Mouse (Mus musculus): ENCODE measurements around the gene Nek3. TPM values are rescaled to one million over a fixed set of nuclear protein-coding genes. Genes with fewer than 3 reads are reported as not detected.
A peak's percentile ranks its signal among the peaks of the same experiment; 100 is the strongest.

The Nek3 gene
- total RNA-seq, 2 experiments from 2014 or later, result 2.8 to 3.4 TPM

- TF ChIP-seq CTCF (IDR thresholded peaks at IDR 0.05), result no peak
- no peak for DNase-seq
- intact Hi-C loops (cut with DNase I), result no loop called here
- H3K27ac ChIP-seq, result no peak overlapping the region
- no peak overlapping the region for H3K4me3 ChIP-seq
Observed at GRCm38 (mm10) chr8:22134750-22135135, 31.5 kb downstream of the Nek3 start.

GRCm38 (mm10) chr8:22134078-22134749, 32.0 kb downstream of the Nek3 start:
- Histone ChIP-seq H3K27ac (no peak overlapping the region), H3K4me3 (no peak overlapping the region)
- intact Hi-C loops (cut with DNase I), result no loop called here
- DNase-seq, result no peak
- no peak for TF ChIP-seq CTCF (IDR thresholded peaks at IDR 0.05)

- intact Hi-C loops (cut with DNase I), result no loop called here
Observed at GRCm38 (mm10) chr8:22132062-22132461, 34.2 kb downstream of the Nek3 start.

GRCm38 (mm10) chr8:22124220-22125152, 41.7 kb downstream of the Nek3 start, which contains the start of gene Nek5:
Nek5 (minus strand) TSS chr8:22125053.
- peak; percentile 42 for DNase-seq
- intact Hi-C loops (cut with DNase I), result no loop called here
- H3K4me3 ChIP-seq, result peak within 1 kb of the TSS; percentile 73
- peak within 1 kb of the TSS; percentile 25 for H3K27ac ChIP-seq
- peak; percentile 59 for TF ChIP-seq CTCF (IDR thresholded peaks at IDR 0.05)

More at GRCm38 (mm10) chr8:22132062-22132461, 34.2 kb downstream of the Nek3 start:
- no peak for DNase-seq
- TF ChIP-seq CTCF (IDR thresholded peaks at IDR 0.05), result no peak
- Histone ChIP-seq H3K4me3 (no peak overlapping the region), H3K27ac (peak overlapping the region; percentile 12; the same call in 1 of the 2 replicates)

GRCm38 (mm10) chr8:22107020-22107419, 59.2 kb downstream of the Nek3 start:
- TF ChIP-seq CTCF (IDR thresholded peaks at IDR 0.05), result no peak
- Histone ChIP-seq H3K27ac (no peak overlapping the region), H3K4me3 (no peak overlapping the region)
- DNase-seq, result no peak
- intact Hi-C loops (cut with DNase I), result no loop called here

- H3K27ac ChIP-seq, result no peak overlapping the region
- DNase-seq, result no peak
- TF ChIP-seq CTCF (IDR thresholded peaks at IDR 0.05), result no peak
- intact Hi-C loops (cut with DNase I), result no loop called here
- H3K4me3 ChIP-seq, result no peak overlapping the region
Observed at GRCm38 (mm10) chr8:22091568-22091967, 74.7 kb downstream of the Nek3 start.

GRCm38 (mm10) chr8:22089226-22089625, 77.0 kb downstream of the Nek3 start:
- intact Hi-C loops (cut with DNase I), result no loop called here
- no peak for DNase-seq
- TF ChIP-seq CTCF (IDR thresholded peaks at IDR 0.05), result no peak
- Histone ChIP-seq H3K4me3 (no peak overlapping the region), H3K27ac (no peak overlapping the region)

- intact Hi-C loops (cut with DNase I), result no loop called here
- DNase-seq, result no peak
- Histone ChIP-seq H3K27ac (no peak overlapping the region), H3K4me3 (no peak overlapping the region)
- TF ChIP-seq CTCF (IDR thresholded peaks at IDR 0.05), result no peak
Observed at GRCm38 (mm10) chr8:22079313-22080007, 86.8 kb downstream of the Nek3 start.

Other genes starting within 250 kb of the Nek3 start
- not detected for gene Defb15, start 233.7 kb downstream of the Nek3 start, total RNA-seq (2021)
- gene Defb35, start 228.1 kb downstream of the Nek3 start, total RNA-seq (2021), result not detected
- not detected for gene Defb13, start 219.7 kb downstream of the Nek3 start, total RNA-seq (2021)
- gene Fam90a1a, start 207.7 kb downstream of the Nek3 start, total RNA-seq (2021), result not detected
- gene Ccdc70, start 196.7 kb downstream of the Nek3 start, total RNA-seq (2021), result not detected
- gene Atp7b, start 106.1 kb downstream of the Nek3 start, total RNA-seq (2021), result under 1 TPM in 1 of 2 experiments, not detected in 1; 0.06 TPM
- 1 to 10 TPM; 6.1 to 7.6 TPM for gene Alg11, start 105.7 kb downstream of the Nek3 start, total RNA-seq (2021)
- gene Nek5, start 41.4 kb downstream of the Nek3 start, total RNA-seq (2021), result under 1 TPM; 0.22 to 0.48 TPM
- not detected for gene Ckap2, start 19.4 kb upstream of the Nek3 start, total RNA-seq (2021)
- 10 to 100 TPM; 31.6 to 31.8 TPM for gene Vps36, start 26.4 kb upstream of the Nek3 start, total RNA-seq (2021)
- 1 to 10 TPM; 1.6 to 1.9 TPM for gene Thsd1, start 60.9 kb upstream of the Nek3 start, total RNA-seq (2021)
- not detected for gene Tpte, start 117.0 kb upstream of the Nek3 start, total RNA-seq (2021)
- 10 to 100 TPM; 10.2 to 14.1 TPM for gene Slc25a15, start 232.2 kb upstream of the Nek3 start, total RNA-seq (2021)
- gene Mrps31, start 244.9 kb upstream of the Nek3 start, total RNA-seq (2021), result 10 to 100 TPM; 25.7 to 37.8 TPM

Data from gastrocnemius, adult 2 months (tissue).